Mouse (Mus musculus): ENCODE data around the gene Mark1. TPM values are rescaled to one million over a fixed set of nuclear protein-coding genes. Genes with fewer than 3 reads are reported as not detected.

Mark1 gene
- polyA plus RNA-seq, 1 experiment = not detected

- Histone ChIP-seq H3K4me3 (ENCODE audit: insufficient read depth, low read depth, low read length) (no peak overlapping the region), H3K4me1 (ENCODE audit: control insufficient read depth, insufficient read depth, low read length) (no peaks in the 10 kb centered on the region), H3K27ac (ENCODE audit: insufficient read depth, low read depth, low read length) (no peak overlapping the region)
- WGBS = 90% methylated on average over 6 of the region's 6 CpGs
- TF ChIP-seq POLR2A (IDR thresholded peaks at IDR 0.05; ENCODE audit: insufficient read depth, low read depth, low read length) = no peak
- no peak for TF ChIP-seq CTCF (IDR thresholded peaks at IDR 0.05; ENCODE audit: insufficient read depth, low read depth, low read length)
These were observed 109.9 kb downstream of the Mark1 start for GRCm38 (mm10) chr1:184889454-184889853.

GRCm38 (mm10) chr1:184886160-184886559, 113.2 kb downstream of the Mark1 start:
- H3K4me1 ChIP-seq (ENCODE audit: control insufficient read depth, insufficient read depth, low read length) = peaks cover 8% of the 10 kb centered on the region; the same call in 1 of the 2 replicates
- H3K4me3 ChIP-seq (ENCODE audit: insufficient read depth, low read depth, low read length) = no peak overlapping the region
- no peak overlapping the region for H3K27ac ChIP-seq (ENCODE audit: insufficient read depth, low read depth, low read length)
- no peak for TF ChIP-seq POLR2A (IDR thresholded peaks at IDR 0.05; ENCODE audit: insufficient read depth, low read depth, low read length)
- TF ChIP-seq CTCF (IDR thresholded peaks at IDR 0.05; ENCODE audit: insufficient read depth, low read depth, low read length) = no peak
- WGBS = 76% methylated on average over 1 of the region's 1 CpGs

- H3K4me3 ChIP-seq (ENCODE audit: insufficient read depth, low read depth, low read length) = peak within 1 kb of the TSS; percentile 58
- 5% methylated on average over 77 of the region's 77 CpGs for WGBS
- TF ChIP-seq POLR2A (IDR thresholded peaks at IDR 0.05; ENCODE audit: insufficient read depth, low read depth, low read length) (no peak), CTCF (IDR thresholded peaks at IDR 0.05; ENCODE audit: insufficient read depth, low read depth, low read length) (peak; percentile 35; the same call in 1 of the 2 replicates)
- 0 out of 2 replicates have a peak within 1 kb of the TSS, but pooled peaks have one; percentile 7 for H3K27ac ChIP-seq (ENCODE audit: insufficient read depth, low read depth, low read length)
- H3K4me1 ChIP-seq (ENCODE audit: control insufficient read depth, insufficient read depth, low read length) = peaks cover 18% of the 10 kb centered on the region; the same call in 1 of the 2 replicates
These were observed 116.8 kb downstream of the Mark1 start, which contains the start of gene C130074G19Rik for GRCm38 (mm10) chr1:184882281-184883268. C130074G19Rik (minus strand) TSS chr1:184883218.

- no peak overlapping the region for H3K27ac ChIP-seq (ENCODE audit: insufficient read depth, low read depth, low read length)
- H3K4me3 ChIP-seq (ENCODE audit: insufficient read depth, low read depth, low read length) = peak overlapping the region; percentile 58
- peaks cover 18% of the 10 kb centered on the region; the same call in 1 of the 2 replicates for H3K4me1 ChIP-seq (ENCODE audit: control insufficient read depth, insufficient read depth, low read length)
- TF ChIP-seq POLR2A (IDR thresholded peaks at IDR 0.05; ENCODE audit: insufficient read depth, low read depth, low read length) (no peak), CTCF (IDR thresholded peaks at IDR 0.05; ENCODE audit: insufficient read depth, low read depth, low read length) (no peak)
- WGBS = 79% methylated on average over 7 of the region's 7 CpGs
These were observed 117.5 kb downstream of the Mark1 start for GRCm38 (mm10) chr1:184881861-184882260.

GRCm38 (mm10) chr1:184881211-184881610, 118.2 kb downstream of the Mark1 start:
- TF ChIP-seq POLR2A (IDR thresholded peaks at IDR 0.05; ENCODE audit: insufficient read depth, low read depth, low read length) (no peak), CTCF (IDR thresholded peaks at IDR 0.05; ENCODE audit: insufficient read depth, low read depth, low read length) (no peak)
- Histone ChIP-seq H3K4me3 (ENCODE audit: insufficient read depth, low read depth, low read length) (no peak overlapping the region), H3K27ac (ENCODE audit: insufficient read depth, low read depth, low read length) (no peak overlapping the region), H3K4me1 (ENCODE audit: control insufficient read depth, insufficient read depth, low read length) (peaks cover 18% of the 10 kb centered on the region; the same call in 1 of the 2 replicates)
- 87% methylated on average over 5 of the region's 5 CpGs for WGBS

GRCm38 (mm10) chr1:184878860-184879259, 120.5 kb downstream of the Mark1 start:
- Histone ChIP-seq H3K27ac (ENCODE audit: insufficient read depth, low read depth, low read length) (no peak overlapping the region), H3K4me1 (ENCODE audit: control insufficient read depth, insufficient read depth, low read length) (peaks cover 28% of the 10 kb centered on the region), H3K4me3 (ENCODE audit: insufficient read depth, low read depth, low read length) (no peak overlapping the region)
- no peak for TF ChIP-seq POLR2A (IDR thresholded peaks at IDR 0.05; ENCODE audit: insufficient read depth, low read depth, low read length)
- no peak for TF ChIP-seq CTCF (IDR thresholded peaks at IDR 0.05; ENCODE audit: insufficient read depth, low read depth, low read length)
- 65% methylated on average over 6 of the region's 6 CpGs for WGBS

- WGBS = 76% methylated on average over 2 of the region's 2 CpGs
- no peak overlapping the region for H3K4me3 ChIP-seq (ENCODE audit: insufficient read depth, low read depth, low read length)
- no peak overlapping the region for H3K27ac ChIP-seq (ENCODE audit: insufficient read depth, low read depth, low read length)
- TF ChIP-seq CTCF (IDR thresholded peaks at IDR 0.05; ENCODE audit: insufficient read depth, low read depth, low read length) (no peak), POLR2A (IDR thresholded peaks at IDR 0.05; ENCODE audit: insufficient read depth, low read depth, low read length) (no peak)
- H3K4me1 ChIP-seq (ENCODE audit: control insufficient read depth, insufficient read depth, low read length) = peaks cover 24% of the 10 kb centered on the region
These were observed 122.1 kb downstream of the Mark1 start for GRCm38 (mm10) chr1:184877306-184877705.

- H3K27ac ChIP-seq (ENCODE audit: insufficient read depth, low read depth, low read length) = peak overlapping the region; percentile 55
- TF ChIP-seq CTCF (IDR thresholded peaks at IDR 0.05; ENCODE audit: insufficient read depth, low read depth, low read length) (no peak), POLR2A (IDR thresholded peaks at IDR 0.05; ENCODE audit: insufficient read depth, low read depth, low read length) (no peak)
- H3K4me1 ChIP-seq (ENCODE audit: control insufficient read depth, insufficient read depth, low read length) = peaks cover 29% of the 10 kb centered on the region
- no peak overlapping the region for H3K4me3 ChIP-seq (ENCODE audit: insufficient read depth, low read depth, low read length)
- WGBS = 68% methylated on average over 11 of the region's 11 CpGs
These were observed 125.5 kb downstream of the Mark1 start for GRCm38 (mm10) chr1:184873910-184874309.

All from olfactory bulb, adult 2 months (tissue).